In genomic region chr4:55530731-55531095, GRCm38 (mm10) we compare ENCODE assay signal across 8 mouse cellular contexts. TPM values are rescaled to one million over a fixed set of nuclear protein-coding genes. Genes with fewer than 3 reads are reported as not detected.
DNase-seq lines count a peak whose midpoint lies in the region; ATAC-seq and TF ChIP-seq lines count a peak whose summit lies in the region.

No protein-coding gene starts in this region.

- DNase-seq in ovary, postnatal 10 days (ENCODE audit: low spot score): peak; percentile 31
- no peak for DNase-seq in ovary, adult 18-20 months (ENCODE audit: low spot score)
- no peak for DNase-seq in embryonic facial prominence, embryonic 14.5 days (ENCODE audit: low spot score)
- DNase-seq in hindbrain, postnatal 0 days (ENCODE audit: low spot score): peak; percentile 15
- no peak for DNase-seq in midbrain, embryonic 10.5 days (ENCODE audit: low spot score)
- DNase-seq in layer of hippocampus, postnatal 36 days: no peak

- H3K27ac ChIP-seq in embryonic facial prominence, embryonic 14.5 days (replicated peaks; ENCODE audit: low read depth, low read length): peak overlapping the region; percentile 63
- no peak overlapping the region for H3K27ac ChIP-seq in hindbrain, postnatal 0 days
- 0 out of 2 replicates have a peak overlapping the region, but pooled peaks have one; percentile 64 for H3K27ac ChIP-seq in midbrain, embryonic 10.5 days (replicated peaks)

- no peak for TF ChIP-seq CTCF in hindbrain, postnatal 0 days (IDR thresholded peaks at IDR 0.05; ENCODE audit: low read depth)

- H3K9me3 ChIP-seq in embryonic facial prominence, embryonic 14.5 days (ENCODE audit: control insufficient read depth, low read length): no peaks in the 10 kb centered on the region
- H3K9me3 ChIP-seq in hindbrain, postnatal 0 days (ENCODE audit: low read length): no peaks in the 10 kb centered on the region
- H3K9me3 ChIP-seq in midbrain, embryonic 10.5 days (replicated peaks): no peaks in the 10 kb centered on the region

- peaks cover 3% of the 10 kb centered on the region; the same call in 1 of the 2 replicates for H3K4me1 ChIP-seq in embryonic facial prominence, embryonic 14.5 days (ENCODE audit: control insufficient read depth, insufficient read depth, low read length)
- H3K4me1 ChIP-seq in hindbrain, postnatal 0 days (ENCODE audit: insufficient read depth, low read length): peaks cover 9% of the 10 kb centered on the region; the same call in 1 of the 2 replicates
- H3K4me1 ChIP-seq in midbrain, embryonic 10.5 days: peaks cover 40% of the 10 kb centered on the region

- no peak for ATAC-seq in embryonic facial prominence, embryonic 14.5 days (ENCODE audit: low read depth)
- ATAC-seq in hindbrain, postnatal 0 days: no peak
- no peak for ATAC-seq in granulocyte monocyte progenitor cell, adult 5-6 weeks (replicated peaks; ENCODE audit: poor library complexity, severe bottlenecking)
- ATAC-seq in monocyte, adult 5-6 weeks (replicated peaks; ENCODE audit: insufficient number of reproducible peaks, low FRiP score, low TSS enrichment, poor library complexity, severe bottlenecking): no peak

- peak overlapping the region; percentile 89 for H3K9ac ChIP-seq in embryonic facial prominence, embryonic 14.5 days (ENCODE audit: low read depth, low read length)
- H3K9ac ChIP-seq in hindbrain, postnatal 0 days (replicated peaks; ENCODE audit: low read length): peak overlapping the region; percentile 21

- H3K27me3 ChIP-seq in embryonic facial prominence, embryonic 14.5 days (replicated peaks; ENCODE audit: control insufficient read depth, insufficient read depth, low read length): peaks cover 3% of the 10 kb centered on the region; the same call in 1 of the 2 replicates
- H3K27me3 ChIP-seq in hindbrain, postnatal 0 days (ENCODE audit: insufficient read depth, low read length): 0 out of 2 replicates have a peak, but pooled peaks cover 5% of the 10 kb centered on the region
- H3K27me3 ChIP-seq in midbrain, embryonic 10.5 days (ENCODE audit: low read depth, poor library complexity, severe bottlenecking): peaks cover 71% of the 10 kb centered on the region

- H3K4me3 ChIP-seq in embryonic facial prominence, embryonic 14.5 days (ENCODE audit: low read depth, low read length): peak overlapping the region; percentile 78
- peak overlapping the region; percentile 62 for H3K4me3 ChIP-seq in hindbrain, postnatal 0 days (ENCODE audit: low read length)
- peak overlapping the region; percentile 73 for H3K4me3 ChIP-seq in midbrain, embryonic 10.5 days

- 0 out of 2 replicates have a peak, but pooled peaks cover 9% of the 10 kb centered on the region for H3K36me3 ChIP-seq in embryonic facial prominence, embryonic 14.5 days (ENCODE audit: control insufficient read depth, insufficient read depth, low read length)
- H3K36me3 ChIP-seq in hindbrain, postnatal 0 days (ENCODE audit: insufficient read depth, low read length): no peaks in the 10 kb centered on the region
- no peaks in the 10 kb centered on the region for H3K36me3 ChIP-seq in midbrain, embryonic 10.5 days

- H3K4me2 ChIP-seq in embryonic facial prominence, embryonic 14.5 days (ENCODE audit: low read depth, low read length): peak overlapping the region; percentile 92
- H3K4me2 ChIP-seq in hindbrain, postnatal 0 days (ENCODE audit: low read depth, low read length): peak overlapping the region; percentile 82

- WGBS in embryonic facial prominence, embryonic 14.5 days: 2% methylated on average over 15 of the region's 20 CpGs
- 2% methylated on average over 20 of the region's 20 CpGs for WGBS in hindbrain, postnatal 0 days
- WGBS in midbrain, embryonic 10.5 days: under 1% methylated on average over 20 of the region's 20 CpGs

RNA-seq across cellular contexts. Expression of gene Klf4, which starts 1.6 kb away (rescaled TPM):
- polyA plus RNA-seq in embryonic facial prominence, embryonic 14.5 days (2014; fragmentation: Nextera tagmentation; extraction: Ambion mirVana): 24.4 and 27.5 TPM in 2 replicates
- 10.6 and 14.6 TPM in 2 replicates for total RNA-seq in hindbrain, postnatal 0 days (2014; rRNA removed)
- 4.0 and 4.3 TPM in 2 replicates for polyA plus RNA-seq in hindbrain, postnatal 0 days (2015; fragmentation: Nextera tagmentation; extraction: Ambion mirVana)
- polyA plus RNA-seq in midbrain, embryonic 10.5 days (2016; fragmentation: Nextera tagmentation; extraction: Ambion mirVana): 1.00 and 1.2 TPM in 2 replicates
- total RNA-seq in granulocyte monocyte progenitor cell, adult 5-6 weeks (2014; fragmentation: Nextera tagmentation): 14.6 and 15.8 TPM in 2 replicates
- 5.4 and 11.2 TPM in 2 replicates for total RNA-seq in granulocyte monocyte progenitor cell, adult 5-6 weeks (2017)
- 100 to 135 TPM (median 116 TPM) in 3 replicates for total RNA-seq in monocyte, adult 5-6 weeks (2017)
- total RNA-seq in layer of hippocampus, postnatal 36 days (2021): 1 to 10 TPM; 4.8 to 5.3 TPM

Comparison
In these comparisons a context has a peak if more than half of its experiments do, and no peak if none do; other contexts are left out.
1. DNase-seq: peak in ovary, postnatal 10 days (single experiment) and hindbrain, postnatal 0 days (single experiment); none in ovary, adult 18-20 months (single experiment), embryonic facial prominence, embryonic 14.5 days (single experiment), midbrain, embryonic 10.5 days (single experiment) and layer of hippocampus, postnatal 36 days (0 of 2).
2. Peak in every context shown above with its lines, with median percentiles within 50 percentile points of each other: H3K4me3 ChIP-seq.